Mouse (Mus musculus) thymus, adult 2 months (tissue): Measurements from ENCODE around the gene Gnb1l.

Source experiments
- CTCF ChIP-seq: fragments of 200-500 bp; IDR thresholded peaks from 2 replicates; pipeline ENCODE4 v1.5.1; 2012; ENCODE audit warnings: mild to moderate bottlenecking, control low read depth, low read length, moderate library complexity, borderline replicate concordance; ENCODE audit not compliant: control insufficient read depth, poor library complexity, insufficient read depth; ENCODE audit errors: extremely low read depth
- POLR2A ChIP-seq: fragments of 200-500 bp; IDR thresholded peaks from 2 replicates; pipeline ENCODE4 v1.6.1; 2012; ENCODE audit warnings: mild to moderate bottlenecking, low read length, control low read depth, moderate library complexity; ENCODE audit not compliant: control insufficient read depth, poor library complexity, insufficient read depth; ENCODE audit errors: extremely low read depth

DNA sequence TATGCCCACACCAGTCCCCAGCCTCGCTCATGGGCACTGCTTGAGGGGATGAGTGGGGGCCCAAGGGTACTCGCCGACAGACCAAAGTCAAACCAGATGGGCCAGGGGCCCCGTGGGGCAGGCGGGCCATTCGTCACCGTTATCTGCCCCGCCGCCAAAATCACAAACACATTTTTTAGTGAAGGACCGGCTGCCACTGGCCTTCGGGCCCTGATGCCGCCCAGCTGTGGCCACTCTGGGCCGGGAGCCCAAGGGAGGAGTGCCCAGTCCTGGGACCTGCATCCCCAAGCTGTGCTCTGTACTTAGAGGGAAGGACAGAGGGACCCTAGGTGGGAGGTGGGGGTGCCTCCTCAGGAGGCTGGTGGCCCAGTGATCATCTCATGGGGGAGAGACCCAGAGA lies 113.2 kb downstream of the Gnb1l start:
- TF ChIP-seq CTCF (no peak), POLR2A (no peak)
